Mouse (Mus musculus) 416B (cell line): ENCODE results near the gene Olfr681.
"Not testable (repeated sequence)": the region's sequence is repeated elsewhere in the genome, so short reads cannot be mapped to it uniquely, and the experiment has no call there.

ENCODE experiments used
- DNase-seq: peaks from one replicate; pipeline ENCODE4 v3.0.0; 2011; ENCODE audit warnings: low read depth

The Olfr681 gene

GRCm38 (mm10) chr7:105116536-105116935, at the start of gene Olfr681:
Olfr681 (plus strand) TSS chr7:105116836.
- no peak for DNase-seq

- DNase-seq, result no peak
Measured at GRCm38 (mm10) chr7:105080905-105081304, 35.7 kb upstream of the Olfr681 start, which contains the start of gene Olfr679. Olfr679 (plus strand) TSS chr7:105081205.

GRCm38 (mm10) chr7:105092717-105093116, 23.9 kb upstream of the Olfr681 start, which contains the start of gene Olfr680-ps1:
Olfr680-ps1 (minus strand) TSS chr7:105092817.
- DNase-seq, result not testable (repeated sequence)

- no peak for DNase-seq
Measured at GRCm38 (mm10) chr7:105141275-105141674, 24.6 kb downstream of the Olfr681 start.

- DNase-seq, result no peak
Measured at GRCm38 (mm10) chr7:105146912-105147311, 30.3 kb downstream of the Olfr681 start, which contains the start of gene Olfr683. Olfr683 (minus strand) TSS chr7:105147012.

GRCm38 (mm10) chr7:105163553-105163952, 46.9 kb downstream of the Olfr681 start, which contains the start of gene Olfr684:
Olfr684 (minus strand) TSS chr7:105163653.
- DNase-seq, result no peak

GRCm38 (mm10) chr7:105170773-105171172, 54.1 kb downstream of the Olfr681 start:
- DNase-seq, result peak; percentile 19
